Mouse (Mus musculus) forebrain, postnatal 0 days (tissue): ENCODE results near the gene Sytl1. TPM values are rescaled to one million over a fixed set of nuclear protein-coding genes. Genes with fewer than 3 reads are reported as not detected.

Experiments used
- ATAC-seq: fragments of 200-750 bp; cut with Nextera tagmentation; 2 replicates; pipeline ENCODE4 v1.8.0; 2017; ENCODE audit warnings: mild to moderate bottlenecking, moderate library complexity
- DNase-seq: peaks from one replicate; pipeline ENCODE4 v3.0.0-alpha.2; 2015
- H3K27ac ChIP-seq: fragments of 300-500 bp; sonication (generic); 2 replicates; pipeline ENCODE4 v1.5.1; 2014; ENCODE audit warnings: low read depth, mild to moderate bottlenecking, antibody characterized with exemption, low read length, moderate library complexity, mixed read lengths
- H3K27me3 ChIP-seq: fragments of 300-500 bp; sonication (generic); 2 replicates; pipeline ENCODE4 v1.6.1; 2014; ENCODE audit warnings: mild to moderate bottlenecking, low read length, mixed read lengths; ENCODE audit not compliant: insufficient read depth
- H3K36me3 ChIP-seq: fragments of 300-500 bp; sonication (generic); 2 replicates; pipeline ENCODE4 v1.6.1; 2014; ENCODE audit warnings: mild to moderate bottlenecking, moderate library complexity; ENCODE audit not compliant: insufficient read depth
- H3K4me1 ChIP-seq: fragments of 300-500 bp; sonication (generic); 2 replicates; pipeline ENCODE4 v1.6.1; 2014; ENCODE audit warnings: antibody characterized with exemption; ENCODE audit not compliant: insufficient read depth
- H3K4me2 ChIP-seq: fragments of 300-500 bp; sonication (generic); 2 replicates; pipeline ENCODE4 v1.6.1; 2014; ENCODE audit warnings: low read depth, mild to moderate bottlenecking, moderate library complexity
- H3K4me3 ChIP-seq: fragments of 300-500 bp; sonication (generic); 2 replicates; pipeline ENCODE4 v1.5.1; 2014; ENCODE audit warnings: low read depth, low read length, mixed read lengths
- H3K9ac ChIP-seq: fragments of 300-500 bp; sonication (generic); 2 replicates; pipeline ENCODE4 v1.6.1; 2014; ENCODE audit warnings: mild to moderate bottlenecking
- H3K9me3 ChIP-seq: fragments of 300-500 bp; sonication (generic); 2 replicates; pipeline ENCODE4 v1.6.1; 2016; ENCODE audit warnings: low read length
- CTCF ChIP-seq: sonication (generic); IDR thresholded peaks from 2 replicates; pipeline ENCODE4 v1.5.1; 2016; ENCODE audit warnings: antibody characterized with exemption, control low read depth, low read depth
- WGBS: fragments of 180-500 bp; shearing (Covaris S2); extraction: QIAGEN DNeasy Blood & Tissue Kit; methylation state at CpG from one replicate; pipeline ENCODE4 v1.1.7; 2014; 5-methylcytosine and 5-hydroxymethylcytosine counted together
- polyA plus RNA-seq: library from polyadenylated mRNA; unstranded; fragments of >200 nt; fragmentation: Nextera tagmentation; extraction: Ambion mirVana; gene quantifications from 2 replicates; pipeline ENCODE4 v1.2.1, GENCODE M21; 2015
- total RNA-seq: library from RNA; depleted of rRNA; stranded (reverse); fragments of >200 nt; gene quantifications from 2 replicates; pipeline ENCODE4 v1.2.3, GENCODE M21; 2014

Sytl1 gene
- total and polyA plus RNA-seq, 2 experiments from 2014 or later = 0.52 TPM; not detected in 1

DNA sequence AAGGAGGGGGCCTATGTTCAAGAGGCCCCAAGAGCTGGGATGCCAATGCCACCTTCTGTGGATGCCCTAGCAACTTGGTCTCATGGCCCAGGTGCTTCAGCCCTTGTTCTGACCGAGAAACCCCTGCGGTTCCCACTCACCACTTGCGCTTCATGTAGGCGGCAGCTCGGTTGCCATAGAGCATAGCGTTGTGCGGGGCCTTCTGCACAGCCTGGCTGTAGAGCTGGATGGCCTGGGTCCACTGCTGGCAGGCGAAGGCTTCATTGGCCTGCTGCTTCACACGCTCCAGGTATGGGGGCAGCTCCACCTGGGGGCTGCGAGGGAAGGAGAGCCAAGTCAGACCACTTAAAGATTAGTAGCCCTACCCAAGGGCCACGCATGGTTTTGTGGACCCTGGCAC, 37.5 kb upstream of the Sytl1 start:
- Histone ChIP-seq H3K36me3 (peaks cover 60% of the 10 kb centered on the region), H3K9me3 (no peaks in the 10 kb centered on the region), H3K9ac (no peak overlapping the region), H3K4me1 (peaks cover 8% of the 10 kb centered on the region; the same call in 1 of the 2 replicates), H3K27me3 (no peaks in the 10 kb centered on the region), H3K4me2 (no peak overlapping the region), H3K4me3 (no peak overlapping the region), H3K27ac (peak overlapping the region; percentile 83)
- no peak for DNase-seq
- WGBS = 82% methylated on average over 11 of the region's 11 CpGs
- no peak for ATAC-seq
- TF ChIP-seq CTCF = no peak

DNA sequence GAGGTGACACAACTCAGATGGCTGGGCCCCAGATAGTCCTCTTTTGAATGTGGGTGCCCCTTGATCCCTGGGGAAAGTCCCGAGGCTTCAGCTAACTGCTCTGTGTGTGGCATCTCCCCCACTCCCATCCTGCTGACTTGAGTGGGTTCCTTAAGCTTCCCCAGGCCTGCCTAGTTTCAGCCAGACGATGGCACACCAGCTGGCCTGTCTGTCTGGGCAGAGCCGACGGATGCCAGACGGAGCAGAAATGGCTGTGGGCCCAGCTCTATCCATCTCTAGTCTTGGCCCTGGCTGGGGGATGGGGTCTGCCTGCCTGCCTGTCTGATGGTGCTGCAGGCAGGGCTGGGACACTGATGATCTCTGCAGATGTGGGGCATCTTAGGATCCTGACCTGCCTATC, 36.8 kb upstream of the Sytl1 start:
- Histone ChIP-seq H3K4me3 (no peak overlapping the region), H3K4me2 (no peak overlapping the region), H3K9me3 (no peaks in the 10 kb centered on the region), H3K36me3 (peaks cover 62% of the 10 kb centered on the region), H3K9ac (no peak overlapping the region; the same call in 1 of the 2 replicates), H3K27ac (peak overlapping the region; percentile 83), H3K27me3 (no peaks in the 10 kb centered on the region), H3K4me1 (peaks cover 8% of the 10 kb centered on the region; the same call in 1 of the 2 replicates)
- DNase-seq = peak; percentile 88
- TF ChIP-seq CTCF = no peak
- 41% methylated on average over 5 of the region's 5 CpGs for WGBS
- ATAC-seq = peak; percentile 74

DNA sequence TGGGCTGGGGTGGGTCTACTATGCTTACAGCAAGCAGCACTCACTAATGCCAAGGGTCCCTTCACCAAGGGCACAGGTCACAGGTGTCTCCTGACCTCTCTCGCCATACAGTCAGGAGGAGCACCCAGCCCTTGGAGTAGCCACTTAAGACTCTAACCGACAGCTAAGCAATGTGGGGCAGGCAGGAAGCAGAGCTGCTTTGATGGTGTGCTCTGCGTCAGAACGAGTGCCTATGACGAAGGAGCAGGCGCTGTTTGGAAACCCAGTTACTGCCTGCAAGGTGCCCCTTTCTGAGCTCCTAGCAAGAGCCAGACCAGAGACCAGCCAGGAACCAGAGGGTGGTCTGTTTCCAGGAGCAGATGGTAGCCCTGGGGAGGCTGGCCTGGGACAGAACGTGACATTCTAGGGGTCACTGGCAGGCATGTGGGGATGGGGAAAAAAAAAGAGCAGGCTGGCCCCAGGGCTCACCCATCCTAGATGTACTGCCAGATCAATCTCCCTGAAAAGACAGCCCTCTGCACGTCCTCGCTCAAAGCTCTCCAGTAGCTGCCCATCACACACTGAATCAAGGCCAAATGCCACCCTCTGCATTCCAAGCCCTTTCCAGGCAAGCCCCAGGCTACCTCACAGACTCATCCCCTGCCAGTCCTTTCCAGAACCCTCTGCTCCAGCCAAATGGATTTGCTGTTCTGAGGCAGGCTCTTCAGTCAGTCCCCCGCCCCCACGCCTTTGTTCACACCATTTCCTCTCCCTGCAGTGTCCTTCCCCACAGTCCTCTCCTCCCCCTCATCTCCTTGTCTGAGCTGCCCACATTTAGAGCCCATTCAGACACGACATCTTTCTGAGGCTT, 35.8 kb upstream of the Sytl1 start:
- peak; percentile 62 for DNase-seq
- H3K9ac ChIP-seq = no peak overlapping the region
- TF ChIP-seq CTCF = no peak
- H3K9me3 ChIP-seq = no peaks in the 10 kb centered on the region
- H3K27ac ChIP-seq = peak overlapping the region; percentile 83
- H3K4me2 ChIP-seq = no peak overlapping the region
- H3K27me3 ChIP-seq = no peaks in the 10 kb centered on the region
- ATAC-seq = peak; percentile 42
- peaks cover 8% of the 10 kb centered on the region; the same call in 1 of the 2 replicates for H3K4me1 ChIP-seq
- 28% methylated on average over 12 of the region's 12 CpGs for WGBS
- no peak overlapping the region for H3K4me3 ChIP-seq
- H3K36me3 ChIP-seq = peaks cover 63% of the 10 kb centered on the region

DNA sequence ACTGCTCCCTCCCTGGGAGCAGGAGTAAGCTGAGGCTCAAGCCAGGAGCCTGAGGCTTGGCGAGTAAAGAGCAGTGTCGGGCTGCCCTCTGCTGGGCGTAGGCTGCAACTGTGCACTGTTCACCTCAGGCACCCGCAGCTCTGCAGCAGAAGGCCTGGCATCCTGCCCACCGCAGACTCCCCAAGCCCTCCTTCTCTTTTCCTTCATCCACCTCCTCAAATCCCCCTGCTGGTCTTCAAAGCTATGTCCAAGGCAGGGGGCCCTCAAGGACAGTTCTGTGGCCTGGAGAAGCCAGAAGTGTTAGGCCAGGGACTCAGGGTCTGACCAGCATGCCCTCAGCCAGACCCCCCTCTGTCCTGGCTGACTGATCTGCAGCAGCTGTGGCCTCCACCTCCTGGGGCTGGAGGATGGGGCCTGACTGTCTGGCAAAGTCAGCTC, 34.9 kb upstream of the Sytl1 start:
- ATAC-seq (peak; percentile 85), DNase-seq (peak; percentile 93)
- WGBS = under 1% methylated on average over 5 of the region's 5 CpGs
- H3K4me1 ChIP-seq = peaks cover 8% of the 10 kb centered on the region; the same call in 1 of the 2 replicates
- H3K27me3 ChIP-seq = no peaks in the 10 kb centered on the region
- no peak overlapping the region for H3K9ac ChIP-seq
- no peaks in the 10 kb centered on the region for H3K9me3 ChIP-seq
- peaks cover 63% of the 10 kb centered on the region for H3K36me3 ChIP-seq
- no peak overlapping the region for H3K4me2 ChIP-seq
- H3K27ac ChIP-seq = peak overlapping the region; percentile 83
- H3K4me3 ChIP-seq = no peak overlapping the region
- TF ChIP-seq CTCF = peak; percentile 98

DNA sequence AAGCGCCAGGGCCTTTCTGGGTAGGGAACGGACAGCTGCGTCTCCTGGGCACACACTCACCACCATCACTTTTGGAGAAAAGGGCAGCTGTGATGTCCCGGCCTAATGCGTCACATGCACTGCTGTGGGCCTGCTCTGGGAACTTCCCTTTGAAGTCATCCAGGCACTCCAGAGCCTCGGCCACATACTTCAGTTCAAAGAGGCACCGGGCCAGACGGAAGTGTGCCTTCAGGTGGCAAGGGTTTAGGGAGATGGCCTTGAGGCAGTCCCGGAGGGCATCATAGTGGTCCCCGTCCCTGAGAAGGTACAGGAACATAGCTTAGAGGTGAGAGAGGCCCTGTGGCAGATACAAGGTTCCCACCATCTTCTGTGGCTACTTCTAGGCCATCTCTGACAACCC, 34.4 kb upstream of the Sytl1 start:
- Histone ChIP-seq H3K27me3 (no peaks in the 10 kb centered on the region), H3K27ac (no peak overlapping the region), H3K4me3 (no peak overlapping the region), H3K36me3 (peaks cover 62% of the 10 kb centered on the region), H3K4me2 (no peak overlapping the region), H3K4me1 (peaks cover 8% of the 10 kb centered on the region; the same call in 1 of the 2 replicates), H3K9me3 (no peaks in the 10 kb centered on the region), H3K9ac (no peak overlapping the region)
- no peak for ATAC-seq
- no peak for TF ChIP-seq CTCF
- DNase-seq = no peak
- WGBS = 75% methylated on average over 10 of the region's 10 CpGs

DNA sequence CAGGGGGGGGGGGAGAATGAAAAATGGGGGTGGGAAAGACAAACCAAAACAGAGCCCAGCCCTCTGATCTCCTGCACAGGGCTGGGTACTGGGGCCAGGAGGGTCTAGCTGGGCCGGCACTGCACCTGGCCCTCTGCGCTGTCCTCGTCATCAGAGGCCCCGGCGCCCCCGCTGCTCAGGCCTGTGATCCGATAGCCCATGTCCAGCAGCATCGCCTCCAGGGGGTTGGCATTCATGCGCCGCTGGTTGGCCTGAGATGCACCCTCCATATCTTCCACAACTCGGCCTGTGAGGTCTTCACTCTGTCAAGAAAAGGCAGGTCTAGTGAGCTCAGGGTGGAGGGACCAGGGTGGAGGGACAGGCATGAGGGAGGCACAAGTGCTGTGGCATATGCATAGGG, 31.2 kb upstream of the Sytl1 start:
- no peak for TF ChIP-seq CTCF
- Histone ChIP-seq H3K36me3 (peaks cover 38% of the 10 kb centered on the region), H3K27ac (no peak overlapping the region), H3K4me3 (no peak overlapping the region), H3K4me2 (no peak overlapping the region), H3K27me3 (no peaks in the 10 kb centered on the region), H3K9me3 (no peaks in the 10 kb centered on the region), H3K4me1 (peaks cover 8% of the 10 kb centered on the region; the same call in 1 of the 2 replicates), H3K9ac (no peak overlapping the region)
- no peak for ATAC-seq
- WGBS = 49% methylated on average over 11 of the region's 11 CpGs
- no peak for DNase-seq
